Mouse (Mus musculus): ENCODE measurements around the gene Fam89a. TPM values are rescaled to one million over a fixed set of nuclear protein-coding genes. Genes with fewer than 3 reads are reported as not detected.

Fam89a gene
- polyA plus RNA-seq (2015; fragmentation: Nextera tagmentation; extraction: Ambion mirVana), result 0.40 and 0.43 TPM in 2 replicates

- Histone ChIP-seq H3K9ac (replicated peaks) (peak within 1 kb of the TSS; percentile 58), H3K4me2 (replicated peaks) (peak within 1 kb of the TSS; percentile 68), H3K9me3 (no peaks in the 10 kb centered on the region), H3K27ac (no peak within 1 kb of the TSS), H3K36me3 (no peaks in the 10 kb centered on the region), H3K27me3 (peaks cover 62% of the 10 kb centered on the region), H3K4me1 (replicated peaks) (peaks cover 21% of the 10 kb centered on the region), H3K4me3 (replicated peaks) (peak within 1 kb of the TSS; percentile 48)
- ATAC-seq, result peak; percentile 63
- WGBS, result under 1% methylated on average over 40 of the region's 41 CpGs
Observed at GRCm38 (mm10) chr8:124751709-124752173, at the start of gene Fam89a. TSS of gene Fam89a (minus strand) at chr8:124751832.

- H3K27me3 ChIP-seq, result peaks cover 18% of the 10 kb centered on the region
- H3K36me3 ChIP-seq, result peaks cover 3% of the 10 kb centered on the region; the same call in 1 of the 2 replicates
- no peak overlapping the region for H3K4me3 ChIP-seq (replicated peaks)
- H3K9me3 ChIP-seq, result no peaks in the 10 kb centered on the region
- no peak for ATAC-seq
- H3K4me1 ChIP-seq (replicated peaks), result peaks cover 34% of the 10 kb centered on the region
- no peak overlapping the region for H3K27ac ChIP-seq
- WGBS, result 45% methylated on average over 11 of the region's 11 CpGs
- no peak overlapping the region for H3K4me2 ChIP-seq (replicated peaks)
- H3K9ac ChIP-seq (replicated peaks), result no peak overlapping the region
Observed at GRCm38 (mm10) chr8:124800542-124800941, 48.9 kb upstream of the Fam89a start.

- Histone ChIP-seq H3K27ac (no peak overlapping the region), H3K4me1 (replicated peaks) (peaks cover 71% of the 10 kb centered on the region), H3K9ac (replicated peaks) (peak overlapping the region; percentile 86), H3K9me3 (no peaks in the 10 kb centered on the region), H3K27me3 (peaks cover 43% of the 10 kb centered on the region), H3K4me3 (replicated peaks) (peak overlapping the region; percentile 87), H3K36me3 (no peaks in the 10 kb centered on the region; the same call in 1 of the 2 replicates), H3K4me2 (replicated peaks) (peak overlapping the region; percentile 82)
- 73% methylated on average over 8 of the region's 8 CpGs for WGBS
- no peak for ATAC-seq
Observed at GRCm38 (mm10) chr8:124795781-124796488, 44.3 kb upstream of the Fam89a start.

DNA sequence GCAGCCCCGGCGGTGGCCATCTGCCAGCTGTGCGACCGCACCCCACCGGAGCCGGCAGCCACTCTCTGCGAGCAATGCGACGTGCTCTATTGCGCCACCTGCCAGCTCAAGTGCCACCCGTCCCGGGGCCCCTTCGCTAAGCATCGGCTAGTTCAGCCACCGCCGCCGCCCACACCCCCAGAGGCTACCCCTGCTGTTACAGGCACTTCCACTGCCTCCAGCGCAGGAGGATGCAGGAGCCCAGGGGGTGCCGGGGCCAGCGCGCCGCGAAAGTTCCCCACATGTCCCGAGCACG is 42.8 kb upstream of the Fam89a start:
- Histone ChIP-seq H3K4me1 (replicated peaks) (peaks cover 67% of the 10 kb centered on the region), H3K9me3 (no peaks in the 10 kb centered on the region), H3K9ac (replicated peaks) (peak overlapping the region; percentile 86), H3K36me3 (no peaks in the 10 kb centered on the region; the same call in 1 of the 2 replicates), H3K27ac (peak overlapping the region; percentile 94), H3K4me2 (replicated peaks) (peak overlapping the region; percentile 82), H3K27me3 (peaks cover 55% of the 10 kb centered on the region), H3K4me3 (replicated peaks) (peak overlapping the region; percentile 87)
- WGBS, result under 1% methylated on average over 25 of the region's 25 CpGs
- ATAC-seq, result peak; percentile 34

DNA sequence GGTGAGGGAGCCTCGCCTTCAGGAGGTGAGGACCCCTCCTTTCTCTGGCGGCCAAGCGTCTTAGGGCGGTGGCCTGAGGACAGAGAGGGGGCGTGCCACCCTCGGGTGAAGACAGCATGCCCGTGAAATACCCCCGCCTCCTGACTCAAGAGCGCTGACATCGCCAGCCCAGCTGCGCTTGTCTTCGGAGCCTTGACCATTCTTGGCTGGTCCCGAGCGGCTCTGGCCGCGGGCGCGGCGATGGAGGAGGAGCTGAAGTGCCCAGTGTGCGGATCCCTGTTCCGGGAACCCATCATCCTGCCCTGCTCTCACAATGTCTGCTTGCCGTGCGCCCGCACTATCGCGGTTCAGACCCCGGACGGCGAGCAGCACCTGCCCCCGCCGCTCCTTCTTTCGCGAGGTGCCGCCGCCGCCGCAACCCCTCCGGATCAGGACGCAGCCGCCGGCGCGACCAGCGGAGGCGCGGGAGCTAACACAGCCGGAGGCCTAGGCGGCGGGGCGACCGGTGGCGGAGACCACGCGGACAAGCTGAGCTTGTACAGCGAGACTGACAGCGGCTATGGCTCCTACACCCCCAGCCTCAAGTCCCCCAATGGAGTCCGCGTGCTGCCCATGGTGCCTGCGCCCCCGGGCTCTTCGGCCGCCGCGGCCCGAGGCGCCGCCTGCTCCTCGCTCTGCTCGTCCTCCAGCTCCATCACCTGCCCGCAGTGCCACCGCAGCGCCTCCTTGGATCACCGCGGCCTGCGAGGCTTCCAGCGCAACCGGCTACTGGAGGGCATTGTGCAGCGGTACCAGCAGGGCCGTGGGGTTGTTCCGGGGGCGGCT is 42.2 kb upstream of the Fam89a start:
- H3K4me1 ChIP-seq (replicated peaks), result peaks cover 62% of the 10 kb centered on the region
- peak overlapping the region; percentile 94 for H3K27ac ChIP-seq
- peak overlapping the region; percentile 82 for H3K4me2 ChIP-seq (replicated peaks)
- H3K27me3 ChIP-seq, result peaks cover 56% of the 10 kb centered on the region
- H3K9ac ChIP-seq (replicated peaks), result peak overlapping the region; percentile 86
- peak overlapping the region; percentile 87 for H3K4me3 ChIP-seq (replicated peaks)
- H3K36me3 ChIP-seq, result no peaks in the 10 kb centered on the region; the same call in 1 of the 2 replicates
- no peaks in the 10 kb centered on the region for H3K9me3 ChIP-seq
- ATAC-seq, result peak; percentile 31
- under 1% methylated on average over 81 of the region's 81 CpGs for WGBS

DNA sequence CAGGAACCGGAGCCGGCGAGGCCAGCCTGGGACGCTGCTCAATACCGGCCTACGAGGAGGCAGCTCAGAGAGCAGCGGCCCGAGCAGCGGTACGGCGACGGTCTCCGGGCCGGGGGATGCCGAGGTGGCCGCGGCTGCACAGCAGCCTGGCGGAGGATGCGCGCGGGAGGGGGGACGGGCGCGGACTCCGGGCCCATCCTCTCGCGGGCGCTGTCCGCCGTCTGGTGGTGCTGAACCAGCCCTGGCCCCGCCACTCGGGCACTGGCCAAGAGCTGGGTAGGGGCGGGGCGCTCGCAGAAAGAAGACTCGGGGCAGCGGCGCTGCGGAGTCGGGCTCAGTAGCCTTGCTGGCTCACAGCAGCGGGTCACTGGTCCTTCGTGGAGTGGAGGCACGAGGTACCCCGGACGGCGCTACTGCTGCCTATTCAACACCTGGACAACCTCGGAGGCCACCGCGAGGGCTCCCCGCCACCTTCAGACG is 41.6 kb upstream of the Fam89a start:
- Histone ChIP-seq H3K4me2 (replicated peaks) (peak overlapping the region; percentile 82), H3K36me3 (no peaks in the 10 kb centered on the region; the same call in 1 of the 2 replicates), H3K4me3 (replicated peaks) (peak overlapping the region; percentile 87), H3K4me1 (replicated peaks) (peaks cover 61% of the 10 kb centered on the region), H3K27me3 (peaks cover 56% of the 10 kb centered on the region), H3K9me3 (no peaks in the 10 kb centered on the region), H3K27ac (peak overlapping the region; percentile 94), H3K9ac (replicated peaks) (peak overlapping the region; percentile 86)
- peak; percentile 79 for ATAC-seq
- WGBS, result under 1% methylated on average over 49 of the region's 51 CpGs

DNA sequence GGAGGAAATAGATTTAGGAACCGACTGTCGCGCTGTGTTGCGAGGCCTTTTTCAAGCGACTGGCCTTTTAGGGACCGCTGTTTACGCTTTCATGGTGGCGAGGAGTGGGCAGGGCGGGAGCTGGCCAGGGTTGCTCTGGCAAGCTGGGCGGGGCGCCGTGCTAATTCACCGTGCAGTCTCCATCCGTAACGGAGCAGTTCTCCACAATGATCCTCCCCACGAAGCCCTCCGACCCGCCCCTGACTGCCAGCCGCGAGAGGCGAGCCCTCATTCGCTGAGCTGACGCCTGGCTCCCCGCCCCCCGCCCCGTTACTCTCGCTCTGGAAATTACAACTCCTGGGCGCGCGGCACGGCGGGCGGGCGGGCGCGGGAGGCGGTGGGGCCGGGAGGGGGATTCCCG is 41.1 kb upstream of the Fam89a start, which contains the start of gene Trim67:
Trim67 (plus strand) TSS at position 385 of the 400 bp plus-strand sequence.
- no peaks in the 10 kb centered on the region; the same call in 1 of the 2 replicates for H3K36me3 ChIP-seq
- H3K27me3 ChIP-seq, result peaks cover 56% of the 10 kb centered on the region
- H3K4me1 ChIP-seq (replicated peaks), result peaks cover 57% of the 10 kb centered on the region
- H3K9me3 ChIP-seq, result no peaks in the 10 kb centered on the region
- H3K4me3 ChIP-seq (replicated peaks), result peak within 1 kb of the TSS; percentile 87
- H3K4me2 ChIP-seq (replicated peaks), result peak within 1 kb of the TSS; percentile 82
- peak within 1 kb of the TSS; percentile 94 for H3K27ac ChIP-seq
- H3K9ac ChIP-seq (replicated peaks), result peak within 1 kb of the TSS; percentile 86
- peak; percentile 93 for ATAC-seq
- under 1% methylated on average over 37 of the region's 39 CpGs for WGBS

- peaks cover 53% of the 10 kb centered on the region for H3K4me1 ChIP-seq (replicated peaks)
Observed at GRCm38 (mm10) chr8:124792186-124792585, 40.6 kb upstream of the Fam89a start.

GRCm38 (mm10) chr8:124791751-124792150 is 40.1 kb upstream of the Fam89a start:
- no peaks in the 10 kb centered on the region for H3K9me3 ChIP-seq
- no peak for ATAC-seq

More at GRCm38 (mm10) chr8:124792186-124792585, 40.6 kb upstream of the Fam89a start:
- Histone ChIP-seq H3K27ac (peak overlapping the region; percentile 94), H3K27me3 (peaks cover 55% of the 10 kb centered on the region), H3K4me3 (replicated peaks) (peak overlapping the region; percentile 87), H3K4me2 (replicated peaks) (peak overlapping the region; percentile 82), H3K9ac (replicated peaks) (peak overlapping the region; percentile 71), H3K9me3 (no peaks in the 10 kb centered on the region), H3K36me3 (no peaks in the 10 kb centered on the region)
- WGBS, result 1% methylated on average over 32 of the region's 32 CpGs
- ATAC-seq, result peak; percentile 34

DNA sequence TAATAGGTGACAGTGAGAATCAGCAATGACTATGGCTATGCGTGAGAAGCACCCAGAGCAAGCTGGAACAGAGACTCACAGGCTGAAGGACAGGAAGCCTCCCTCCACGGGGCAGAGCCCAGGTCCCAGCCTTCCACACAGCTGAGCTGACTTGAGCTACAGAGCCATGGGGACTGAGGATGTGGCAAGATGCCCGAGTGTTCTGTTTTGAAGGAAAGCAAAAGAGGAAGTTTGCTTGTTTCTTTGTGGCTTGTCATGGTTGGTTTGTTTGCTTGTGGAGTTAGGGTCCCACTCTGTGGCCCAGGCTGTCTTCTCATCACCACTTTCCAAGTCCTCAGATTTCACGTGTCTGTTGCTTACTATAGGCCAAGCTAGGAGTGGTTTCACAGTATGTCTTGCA is 39.0 kb upstream of the Fam89a start:
- Histone ChIP-seq H3K27me3 (peaks cover 51% of the 10 kb centered on the region), H3K27ac (no peak overlapping the region), H3K36me3 (no peaks in the 10 kb centered on the region), H3K4me3 (replicated peaks) (no peak overlapping the region), H3K9ac (replicated peaks) (no peak overlapping the region), H3K4me1 (replicated peaks) (peaks cover 38% of the 10 kb centered on the region), H3K4me2 (replicated peaks) (no peak overlapping the region), H3K9me3 (no peaks in the 10 kb centered on the region)
- no peak for ATAC-seq
- 70% methylated on average over 4 of the region's 4 CpGs for WGBS

More at GRCm38 (mm10) chr8:124791751-124792150, 40.1 kb upstream of the Fam89a start:
- Histone ChIP-seq H3K4me2 (replicated peaks) (peak overlapping the region; percentile 82), H3K4me3 (replicated peaks) (peak overlapping the region; percentile 87), H3K27me3 (peaks cover 54% of the 10 kb centered on the region), H3K36me3 (no peaks in the 10 kb centered on the region), H3K27ac (peak overlapping the region; percentile 94), H3K9ac (replicated peaks) (peak overlapping the region; percentile 71), H3K4me1 (replicated peaks) (peaks cover 49% of the 10 kb centered on the region)
- 40% methylated on average over 4 of the region's 4 CpGs for WGBS

DNA sequence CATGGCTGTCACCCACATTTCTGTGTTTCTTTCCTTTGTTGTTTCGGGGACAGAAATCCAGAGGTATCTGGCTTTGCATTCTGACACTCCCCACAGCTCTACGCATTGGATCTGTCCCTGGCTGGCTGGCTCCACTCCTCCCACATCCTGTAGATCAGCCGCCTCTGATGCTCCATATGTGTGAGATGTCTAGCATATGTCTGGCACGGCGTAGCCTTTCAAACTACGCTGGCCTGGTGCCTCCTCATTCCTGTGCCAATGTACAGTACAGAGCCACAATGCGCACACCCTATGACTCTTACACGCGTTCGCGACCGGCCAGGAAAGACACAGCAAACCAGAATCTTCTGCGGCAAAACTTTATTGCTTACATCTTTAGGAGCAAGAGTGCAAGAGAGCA is 33.0 kb upstream of the Fam89a start:
- Histone ChIP-seq H3K27ac (no peak overlapping the region), H3K9me3 (no peaks in the 10 kb centered on the region), H3K27me3 (peaks cover 13% of the 10 kb centered on the region), H3K4me1 (replicated peaks) (peaks cover 11% of the 10 kb centered on the region), H3K9ac (replicated peaks) (no peak overlapping the region), H3K4me2 (replicated peaks) (no peak overlapping the region), H3K4me3 (replicated peaks) (no peak overlapping the region), H3K36me3 (no peaks in the 10 kb centered on the region)
- 93% methylated on average over 13 of the region's 13 CpGs for WGBS
- ATAC-seq, result no peak

DNA sequence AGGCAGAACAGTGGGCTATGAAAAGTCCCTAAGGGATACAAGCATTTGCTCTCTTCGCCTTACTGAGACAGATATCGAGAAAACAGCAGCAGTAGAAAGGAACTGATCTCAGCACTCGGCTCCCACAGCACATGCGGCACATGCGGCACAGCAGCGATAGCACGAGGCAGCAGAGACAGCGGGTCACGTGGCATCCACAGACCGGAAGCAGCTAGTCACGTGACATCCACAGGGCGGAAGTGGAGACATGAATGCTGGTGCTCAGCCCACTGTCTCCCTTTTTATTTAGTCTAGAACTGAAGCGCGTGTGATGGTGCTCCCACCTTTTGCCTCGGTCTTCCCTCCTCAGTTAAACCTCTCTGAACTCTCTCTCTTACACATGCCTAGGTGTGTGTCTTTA is 31.6 kb upstream of the Fam89a start:
- no peaks in the 10 kb centered on the region for H3K36me3 ChIP-seq
- WGBS, result 89% methylated on average over 15 of the region's 15 CpGs
- H3K4me3 ChIP-seq (replicated peaks), result no peak overlapping the region
- peaks cover 11% of the 10 kb centered on the region for H3K27me3 ChIP-seq
- no peak overlapping the region for H3K27ac ChIP-seq
- H3K9me3 ChIP-seq, result no peaks in the 10 kb centered on the region
- peaks cover 11% of the 10 kb centered on the region for H3K4me1 ChIP-seq (replicated peaks)
- H3K9ac ChIP-seq (replicated peaks), result no peak overlapping the region
- no peak for ATAC-seq
- no peak overlapping the region for H3K4me2 ChIP-seq (replicated peaks)

Data from midbrain, embryonic 13.5 days (tissue).